Mouse (Mus musculus) small intestine, adult 10 weeks (tissue): ENCODE measurements around the gene Klhdc8b. TPM values are rescaled to one million over a fixed set of nuclear protein-coding genes. Genes with fewer than 3 reads are reported as not detected.

ENCODE experiments used
- polyA plus RNA-seq: library from polyadenylated mRNA; stranded (reverse); fragments of 350-450 nt; fragmentation: Illumina TruSeq; extraction: RNeasy Lipid Tissue Mini Kit (QIAGEN cat#74804); gene quantifications from one replicate; pipeline ENCODE4 v1.2.3, GENCODE M21; 2014; ENCODE audit warnings: low replicate concordance

Gene Klhdc8b
- polyA plus RNA-seq = not detected

DNA sequence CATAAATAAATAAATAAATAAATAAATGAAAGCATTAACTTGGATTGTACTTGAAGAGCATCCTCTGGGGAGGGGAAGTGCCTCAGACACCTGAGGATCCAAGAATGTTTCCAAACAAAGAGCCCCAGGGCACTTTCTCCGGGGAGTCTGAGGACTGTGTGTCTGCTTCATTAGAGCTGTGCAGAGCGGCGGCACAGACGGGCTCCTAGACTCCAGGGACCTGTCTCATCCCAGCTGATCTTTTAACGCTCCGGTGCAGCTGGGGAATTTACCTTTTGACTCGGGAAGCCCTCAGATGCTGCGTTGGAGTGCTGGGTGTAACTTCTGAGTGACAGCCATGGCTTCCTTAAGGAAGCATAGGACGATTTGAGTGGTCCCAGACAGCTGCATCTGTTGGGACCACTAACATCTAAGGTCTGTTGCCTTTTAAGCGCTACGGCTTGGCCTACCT lies at the start of gene Klhdc8b:
Gene Klhdc8b, minus strand, starts transcription at position 401 of the 451 bp plus-strand sequence.

DNA sequence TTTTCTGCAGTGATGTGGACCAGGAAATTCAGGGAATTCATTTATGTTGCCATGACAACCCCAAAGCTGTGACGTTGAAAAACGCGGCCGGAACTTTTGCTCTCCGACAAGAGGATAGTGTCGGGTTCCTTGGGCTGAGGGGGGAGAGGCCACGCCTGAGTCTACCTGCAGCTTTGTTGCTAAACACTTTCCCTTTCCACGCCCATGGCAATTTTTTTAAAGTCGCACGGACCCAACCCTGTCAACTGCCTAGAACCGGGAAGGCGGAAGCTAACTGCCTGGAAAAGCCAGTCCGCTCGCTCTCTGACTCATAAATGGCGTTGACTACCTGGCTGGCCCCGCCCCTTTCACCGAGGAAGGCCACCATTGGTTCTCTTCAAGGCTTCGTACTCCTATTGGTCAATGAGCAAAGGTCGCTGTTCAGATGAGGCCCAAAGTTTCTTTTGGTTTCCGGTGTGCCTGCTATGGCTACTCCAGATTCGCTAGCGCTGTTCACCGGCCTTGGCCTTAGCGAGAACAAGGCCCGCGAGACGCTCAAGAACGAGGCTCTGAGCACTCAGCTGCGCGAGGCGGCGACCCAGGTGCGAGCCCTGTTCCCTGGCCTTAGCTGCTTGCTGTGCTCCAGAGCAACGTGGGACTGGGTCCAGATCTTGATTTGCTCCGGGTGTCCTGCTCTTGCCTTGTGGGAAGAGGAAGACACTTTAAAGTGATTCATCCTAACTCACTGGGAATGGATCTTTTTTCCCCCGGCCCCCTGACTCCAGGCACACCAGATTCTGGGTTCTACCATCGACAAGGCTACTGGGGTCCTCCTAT lies 46.4 kb upstream of the Klhdc8b start, which contains the start of gene Qars:
Gene Qars, plus strand, starts transcription at position 88 of the 816 bp plus-strand sequence.

DNA sequence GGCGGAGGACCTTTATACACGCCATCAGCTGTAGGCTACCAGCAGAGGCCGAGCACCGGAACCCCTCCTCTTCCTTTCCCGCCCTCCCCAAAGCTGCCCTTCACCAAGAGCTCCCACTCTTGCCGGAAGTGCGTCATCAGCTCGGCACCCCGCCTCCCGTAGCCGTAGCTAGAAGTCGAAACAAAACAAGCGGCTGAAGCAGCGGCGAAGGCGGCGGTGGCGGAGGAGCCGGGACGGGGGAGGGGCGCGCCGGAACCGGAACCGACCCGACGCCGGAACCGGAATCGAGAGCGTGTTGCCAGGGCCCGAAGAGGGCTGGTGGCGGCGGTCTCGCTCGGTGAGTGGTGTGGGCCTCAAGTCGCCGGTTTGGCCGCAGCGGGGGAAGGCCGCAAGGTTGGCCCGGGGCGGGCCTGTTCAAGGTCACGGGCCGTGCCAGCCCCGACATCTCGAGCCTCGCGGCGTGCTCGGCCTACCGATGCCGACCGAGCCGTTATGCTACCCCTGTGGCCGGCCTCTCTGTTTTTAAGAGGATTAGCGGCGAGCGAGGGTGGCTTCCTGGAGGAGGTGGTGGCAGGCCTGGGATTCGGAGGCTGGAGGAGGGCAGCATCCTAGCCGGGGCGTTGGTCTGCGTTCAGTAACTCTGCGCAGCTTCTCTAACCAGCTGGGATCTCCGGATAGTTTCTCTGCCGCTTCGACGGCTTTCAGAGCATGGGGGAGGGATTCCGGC lies 29.3 kb upstream of the Klhdc8b start, which contains the start of gene Usp19:
Gene Usp19, plus strand, starts transcription at position 44 of the 727 bp plus-strand sequence.

DNA sequence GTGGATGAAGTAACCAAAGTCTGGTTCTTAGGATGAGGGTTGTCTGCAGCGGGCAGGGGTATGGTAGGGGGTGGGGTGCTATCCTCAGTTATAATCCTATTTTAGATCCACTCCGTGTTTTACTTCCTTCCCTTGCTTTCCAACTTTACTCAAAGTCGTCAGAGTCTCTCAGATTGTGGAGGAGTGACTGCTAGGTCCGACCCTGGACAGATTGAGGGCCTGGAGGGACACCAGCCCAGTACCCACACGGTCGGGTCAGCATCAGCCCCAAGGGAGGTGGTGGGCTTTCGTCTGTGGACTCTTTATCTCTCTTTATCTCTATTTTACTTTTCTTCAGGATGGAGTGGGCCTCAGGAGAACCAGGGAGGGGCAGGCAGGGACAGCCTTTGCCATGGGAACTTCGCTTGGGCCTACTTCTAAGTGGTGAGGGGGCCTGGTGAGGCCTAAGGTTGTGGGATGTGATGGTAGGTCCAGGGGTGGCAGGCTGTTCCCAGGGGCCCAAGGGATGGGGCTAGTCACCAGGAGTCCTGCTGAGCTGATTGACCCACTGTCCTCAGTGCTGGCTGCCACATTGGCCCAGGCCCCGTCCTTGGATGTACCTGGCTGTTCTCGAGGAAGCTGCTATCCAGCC lies 18.5 kb upstream of the Klhdc8b start, which contains the start of gene Lamb2:
Gene Lamb2, plus strand, starts transcription at position 16 of the 631 bp plus-strand sequence.

DNA sequence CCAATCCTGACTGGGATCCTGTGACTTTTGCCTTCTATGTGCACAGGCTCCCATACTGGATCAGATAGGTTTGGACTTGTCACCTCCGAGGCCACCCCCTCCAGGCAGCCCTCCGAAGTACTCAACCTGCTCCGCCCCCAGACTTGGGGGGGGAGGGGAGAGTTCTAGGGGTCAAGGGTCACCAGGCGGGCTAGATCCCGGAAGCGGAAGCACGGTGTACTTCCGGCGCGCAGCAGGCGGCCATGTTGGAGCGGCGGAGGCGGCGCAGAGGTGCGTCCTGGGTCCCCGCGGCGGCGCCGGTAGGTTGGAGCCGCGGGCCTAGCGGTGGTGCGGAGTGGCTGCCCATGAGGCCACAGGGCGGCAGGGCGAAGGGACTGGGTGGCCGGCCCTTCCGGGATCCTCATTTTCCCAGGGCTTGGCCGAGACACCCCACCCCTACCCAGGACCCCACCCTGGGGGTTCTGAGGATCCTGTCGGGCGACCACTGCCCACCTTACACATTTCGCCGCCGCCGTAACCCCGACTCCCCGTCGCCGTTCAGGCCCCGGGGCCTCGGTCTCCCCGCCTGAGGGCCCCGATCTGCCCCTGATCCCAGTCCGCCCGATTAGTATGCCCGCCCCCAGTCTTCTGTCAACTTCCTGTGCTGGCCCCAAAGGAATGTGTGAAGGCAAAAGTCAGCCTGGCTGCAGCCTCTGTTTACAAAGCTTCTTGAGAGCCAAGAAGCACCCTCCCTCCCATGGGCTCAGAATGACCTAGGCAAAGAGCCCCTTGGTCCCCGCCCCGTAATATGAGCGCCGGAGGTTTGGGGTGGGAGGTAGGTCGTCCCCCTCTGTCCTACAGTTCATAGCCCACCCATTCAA lies 832 bp downstream of the Klhdc8b start, which contains the start of gene Ccdc71:
Gene Ccdc71, plus strand, starts transcription at position 209 of the 860 bp plus-strand sequence.

DNA sequence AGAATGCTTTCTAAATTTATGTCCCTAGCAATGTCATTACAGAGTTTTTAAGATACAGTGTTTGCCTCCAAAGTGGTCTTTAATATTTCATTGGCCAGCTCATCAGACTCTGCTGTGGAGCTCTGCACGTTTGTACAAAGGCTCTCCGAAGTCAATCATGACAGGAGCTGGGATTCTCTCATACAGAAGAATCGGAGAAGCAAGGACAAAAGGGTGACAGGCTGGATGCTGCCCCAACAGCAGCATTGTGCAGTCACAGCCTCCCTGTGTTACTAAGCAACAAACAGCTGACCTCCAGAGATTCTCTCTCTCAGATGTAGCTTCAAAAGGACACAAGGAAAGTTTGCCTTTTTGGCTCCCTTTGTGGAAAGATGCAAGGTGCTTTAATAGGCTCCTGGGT lies 25.2 kb downstream of the Klhdc8b start, which contains the start of gene BC048562:
Gene BC048562, plus strand, starts transcription at position 301 of the 400 bp plus-strand sequence.

DNA sequence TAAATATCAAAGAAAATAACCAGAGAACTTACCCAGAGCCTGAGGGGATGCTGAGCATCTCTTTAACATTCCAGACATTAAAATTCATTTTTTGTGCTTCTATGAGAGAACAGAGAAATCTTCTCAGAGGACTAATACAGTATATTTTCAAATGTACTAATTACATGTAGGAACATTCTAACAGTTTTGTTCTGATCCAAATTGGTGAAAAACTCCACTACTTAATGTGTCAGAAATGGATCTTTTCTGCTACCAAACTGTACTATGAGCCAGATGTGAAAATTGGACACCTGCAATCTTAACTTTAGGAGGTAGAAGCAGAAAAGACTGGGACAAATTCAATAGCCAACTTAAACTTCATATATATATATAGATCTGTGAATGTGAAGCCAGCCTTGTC lies 33.0 kb downstream of the Klhdc8b start, which contains the start of gene Ccdc36:
Gene Ccdc36, minus strand, starts transcription at position 101 of the 400 bp plus-strand sequence.

Other genes starting within 250 kb of the Klhdc8b start
- 31.6 TPM for gene Dag1, start 197.6 kb downstream of the Klhdc8b start, polyA plus RNA-seq
- 4.0 TPM for gene Nicn1, start 171.2 kb downstream of the Klhdc8b start, polyA plus RNA-seq
- gene Amt, start 164.7 kb downstream of the Klhdc8b start, polyA plus RNA-seq = 0.45 TPM
- 419 TPM for gene Rhoa, start 155.5 kb downstream of the Klhdc8b start, polyA plus RNA-seq
- gene Tcta, start 155.4 kb downstream of the Klhdc8b start, polyA plus RNA-seq = 11.5 TPM
- 13.5 TPM for gene Gpx1, start 122.7 kb downstream of the Klhdc8b start, polyA plus RNA-seq
- 45.5 TPM for gene Usp4, start 113.7 kb downstream of the Klhdc8b start, polyA plus RNA-seq
- 1.4 TPM for gene 1700102P08Rik, start 68.8 kb downstream of the Klhdc8b start, polyA plus RNA-seq
- not detected for gene Ccdc36, start 33.1 kb downstream of the Klhdc8b start, polyA plus RNA-seq
- gene BC048562, start 25.1 kb downstream of the Klhdc8b start, polyA plus RNA-seq = not detected
- gene Ccdc71, start 1.1 kb downstream of the Klhdc8b start, polyA plus RNA-seq = 2.2 TPM
- gene Lamb2, start 18.2 kb upstream of the Klhdc8b start, polyA plus RNA-seq = 0.67 TPM
- 4.3 TPM for gene Usp19, start 29.0 kb upstream of the Klhdc8b start, polyA plus RNA-seq
- gene Qars, start 46.1 kb upstream of the Klhdc8b start, polyA plus RNA-seq = 84.5 TPM
- gene Qrich1, start 55.2 kb upstream of the Klhdc8b start, polyA plus RNA-seq = 34.9 TPM
- 13.3 TPM for gene Impdh2, start 98.7 kb upstream of the Klhdc8b start, polyA plus RNA-seq
- gene Ndufaf3, start 105.9 kb upstream of the Klhdc8b start, polyA plus RNA-seq = 2.7 TPM
- gene Dalrd3, start 108.3 kb upstream of the Klhdc8b start, polyA plus RNA-seq = 2.3 TPM
- 0.67 TPM for gene Wdr6, start 117.2 kb upstream of the Klhdc8b start, polyA plus RNA-seq
- not detected for gene P4htm, start 136.1 kb upstream of the Klhdc8b start, polyA plus RNA-seq
- gene Arih2, start 187.8 kb upstream of the Klhdc8b start, polyA plus RNA-seq = 36.2 TPM
- gene Slc25a20, start 200.5 kb upstream of the Klhdc8b start, polyA plus RNA-seq = 83.1 TPM
- gene Prkar2a, start 227.7 kb upstream of the Klhdc8b start, polyA plus RNA-seq = 264 TPM